Mouse (Mus musculus) heart, adult 2 months (tissue): ENCODE results near the gene Cnot1.

Experiments
- CTCF ChIP-seq: fragments of 200-600 bp; IDR thresholded peaks from 2 replicates; pipeline ENCODE4 v1.8.1; 2022; ENCODE audit warnings: antibody characterized with exemption, mild to moderate bottlenecking, moderate library complexity
- POLR2A ChIP-seq: fragments of 200-500 bp; IDR thresholded peaks from 2 replicates; pipeline ENCODE4 v1.6.1; 2011; ENCODE audit warnings: mild to moderate bottlenecking, low read depth, low read length, control low read depth; ENCODE audit not compliant: insufficient read depth

DNA sequence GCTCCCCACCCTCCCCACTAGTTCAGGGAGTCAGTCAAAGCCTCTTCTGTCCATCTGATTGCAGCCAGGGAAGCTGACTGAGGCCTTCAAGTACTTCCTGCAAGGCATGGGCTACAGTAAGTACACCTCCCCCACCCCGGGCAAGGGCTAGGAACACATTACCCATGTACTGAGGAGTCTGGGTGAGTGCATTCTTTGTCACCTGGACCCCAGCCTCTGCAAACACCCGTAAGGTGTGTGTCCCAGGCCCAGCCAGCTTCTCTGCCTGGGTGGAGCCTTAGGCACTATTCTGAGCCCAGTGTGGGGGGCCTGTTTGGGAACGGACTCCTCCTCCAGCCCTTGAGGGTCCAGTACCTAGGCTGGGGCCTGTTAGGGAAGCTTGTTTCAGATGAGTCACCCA lies 96.2 kb downstream of the Cnot1 start:
- TF ChIP-seq CTCF (no peak), POLR2A (no peak)
